Mouse (Mus musculus): ENCODE results near the gene Ap1s1. TPM values are rescaled to one million over a fixed set of nuclear protein-coding genes. Genes with fewer than 3 reads are reported as not detected.

Ap1s1 gene
- polyA plus RNA-seq, 1 experiment from 2014 or later = 175 TPM

- peak overlapping the region; percentile 87 for H3K4me3 ChIP-seq (ENCODE audit: low read depth, low read length)
- H3K4me2 ChIP-seq (ENCODE audit: low read depth, low read length) = peak overlapping the region; percentile 58
- H3K27ac ChIP-seq (ENCODE audit: low read depth, low read length) = peak overlapping the region; percentile 94
- ATAC-seq (ENCODE audit: low read depth) = peak; percentile 67
- WGBS = under 1% methylated on average over 67 of the region's 67 CpGs
- no peaks in the 10 kb centered on the region for H3K27me3 ChIP-seq (ENCODE audit: control insufficient read depth, insufficient read depth, low read length)
- H3K4me1 ChIP-seq (ENCODE audit: control insufficient read depth, insufficient read depth, low read length) = peaks cover 10% of the 10 kb centered on the region
- H3K9me3 ChIP-seq (ENCODE audit: control insufficient read depth, low read length) = no peaks in the 10 kb centered on the region
- H3K36me3 ChIP-seq (ENCODE audit: control insufficient read depth, insufficient read depth, low read length) = peaks cover 28% of the 10 kb centered on the region
- peak overlapping the region; percentile 99 for H3K9ac ChIP-seq (replicated peaks; ENCODE audit: low read depth, low read length)
Observed at GRCm38 (mm10) chr5:136987138-136987933, 58.6 kb downstream of the Ap1s1 start.

GRCm38 (mm10) chr5:136986695-136987137 is 59.2 kb downstream of the Ap1s1 start, which contains the start of gene Plod3:
Gene Plod3 (plus strand): TSS chr5:136987019.
- Histone ChIP-seq H3K9me3 (ENCODE audit: control insufficient read depth, low read length) (no peaks in the 10 kb centered on the region), H3K36me3 (ENCODE audit: control insufficient read depth, insufficient read depth, low read length) (peaks cover 27% of the 10 kb centered on the region), H3K9ac (replicated peaks; ENCODE audit: low read depth, low read length) (peak within 1 kb of the TSS; percentile 99), H3K27me3 (ENCODE audit: control insufficient read depth, insufficient read depth, low read length) (no peaks in the 10 kb centered on the region), H3K4me2 (ENCODE audit: low read depth, low read length) (peak within 1 kb of the TSS; percentile 62), H3K4me3 (ENCODE audit: low read depth, low read length) (peak within 1 kb of the TSS; percentile 87), H3K27ac (ENCODE audit: low read depth, low read length) (peak within 1 kb of the TSS; percentile 94), H3K4me1 (ENCODE audit: control insufficient read depth, insufficient read depth, low read length) (peaks cover 10% of the 10 kb centered on the region)
- peak; percentile 91 for ATAC-seq (ENCODE audit: low read depth)
- WGBS = 0% methylated on average over 26 of the region's 26 CpGs

MicroRNAs within 50 kb of the gene (microRNA counts, 519-probe panel; counts per million panel counts)
- microRNA mmu-miR-702 = not detected

Small RNA genes within 50 kb of the gene (microRNA-seq; reads per million reads assigned to microRNA genes)
- 90.5 reads per million, percentile 46 among the genes with 10 or more reads in this experiment for gene Mir702

Other genes with a start within 250 kb of the Ap1s1 start
- 12.6 and 22.7 TPM in 2 replicates for gene Col26a1, start 162.9 kb downstream of the Ap1s1 start, polyA plus RNA-seq (2014; fragmentation: Nextera tagmentation; extraction: Ambion mirVana)
- 113 and 119 TPM in 2 replicates for gene Ift22, start 138.0 kb downstream of the Ap1s1 start, polyA plus RNA-seq (2014; fragmentation: Nextera tagmentation; extraction: Ambion mirVana)
- 409 and 414 TPM in 2 replicates for gene Fis1, start 92.9 kb downstream of the Ap1s1 start, polyA plus RNA-seq (2014; fragmentation: Nextera tagmentation; extraction: Ambion mirVana)
- 0.12 and 0.39 TPM in 2 replicates for gene Cldn15, start 79.5 kb downstream of the Ap1s1 start, polyA plus RNA-seq (2014; fragmentation: Nextera tagmentation; extraction: Ambion mirVana)
- gene Plod3, start 59.1 kb downstream of the Ap1s1 start, polyA plus RNA-seq (2014; fragmentation: Nextera tagmentation; extraction: Ambion mirVana) = 30.5 and 34.5 TPM in 2 replicates
- gene Znhit1, start 58.1 kb downstream of the Ap1s1 start, polyA plus RNA-seq (2014; fragmentation: Nextera tagmentation; extraction: Ambion mirVana) = 115 and 138 TPM in 2 replicates
- 5.6 TPM in 2 replicates for gene Vgf, start 19.7 kb downstream of the Ap1s1 start, polyA plus RNA-seq (2014; fragmentation: Nextera tagmentation; extraction: Ambion mirVana)
- gene Serpine1, start 26.1 kb upstream of the Ap1s1 start, polyA plus RNA-seq (2014; fragmentation: Nextera tagmentation; extraction: Ambion mirVana) = 0.30 and 0.44 TPM in 2 replicates
- gene Trim56, start 70.1 kb upstream of the Ap1s1 start, polyA plus RNA-seq (2014; fragmentation: Nextera tagmentation; extraction: Ambion mirVana) = 2.1 and 3.0 TPM in 2 replicates
- gene Muc3, start 103.2 kb upstream of the Ap1s1 start, polyA plus RNA-seq (2014; fragmentation: Nextera tagmentation; extraction: Ambion mirVana) = not detected in 2 replicates
- gene Muc3a, start 166.3 kb upstream of the Ap1s1 start, polyA plus RNA-seq (2014; fragmentation: Nextera tagmentation; extraction: Ambion mirVana) = 0.37 and 0.91 TPM in 2 replicates
- 61.8 and 79.1 TPM in 2 replicates for gene Ache, start 241.4 kb upstream of the Ap1s1 start, polyA plus RNA-seq (2014; fragmentation: Nextera tagmentation; extraction: Ambion mirVana)
- gene Ufsp1, start 248.5 kb upstream of the Ap1s1 start, polyA plus RNA-seq (2014; fragmentation: Nextera tagmentation; extraction: Ambion mirVana) = 19.7 and 24.0 TPM in 2 replicates

Measured in neural tube, embryonic 14.5 days (tissue).